Mouse (Mus musculus): ENCODE measurements around the gene Arhgef10l. TPM values are rescaled to one million over a fixed set of nuclear protein-coding genes. Genes with fewer than 3 reads are reported as not detected.

Arhgef10l gene
- polyA plus RNA-seq, 1 experiment: 2.2 TPM

DNA sequence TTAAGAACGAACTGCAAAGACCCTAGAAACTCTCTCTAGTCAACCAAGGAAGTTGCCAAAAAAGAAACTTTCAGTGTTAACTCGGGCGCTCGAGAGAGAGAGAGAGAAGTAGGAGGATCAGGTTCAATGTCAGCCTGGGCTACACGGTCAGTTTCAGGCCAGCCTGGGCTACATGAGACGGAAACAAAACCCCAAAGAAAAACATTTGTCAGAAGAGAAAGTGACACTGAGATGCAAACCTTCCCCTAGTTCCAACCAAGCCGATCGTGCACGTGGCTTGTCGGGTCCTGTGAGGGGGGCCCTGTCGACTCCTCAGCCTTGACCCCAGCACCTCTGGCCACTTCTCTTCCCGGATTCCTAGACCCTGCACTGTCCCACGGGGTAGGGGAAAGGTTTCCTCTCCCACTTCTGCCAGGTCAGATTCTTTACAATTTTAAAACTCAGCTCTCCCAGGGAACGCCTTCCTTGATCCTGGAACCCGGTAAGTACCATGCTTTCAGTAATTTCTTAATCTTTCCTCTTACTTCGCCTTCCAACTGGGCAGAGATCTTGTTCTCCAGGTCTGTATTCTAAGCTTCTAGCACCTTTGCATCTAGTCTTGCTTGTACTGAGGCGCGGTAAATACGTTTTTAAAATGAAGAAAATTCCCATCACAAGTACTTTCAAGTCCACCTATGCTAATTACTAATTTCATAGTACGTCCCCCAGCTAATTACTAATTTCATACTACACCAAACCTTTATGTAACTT is 34.6 kb upstream of the Arhgef10l start, which contains the start of gene Rcc2:
TSS of gene Rcc2 (plus strand) at position 273 of the 750 bp plus-strand sequence.
- Histone ChIP-seq H3K4me3 (ENCODE audit: insufficient read depth, low read depth, low read length) (peak within 1 kb of the TSS; percentile 100), H3K4me1 (ENCODE audit: control insufficient read depth, insufficient read depth, insufficient read length, low read length) (peaks cover 2% of the 10 kb centered on the region)

DNA sequence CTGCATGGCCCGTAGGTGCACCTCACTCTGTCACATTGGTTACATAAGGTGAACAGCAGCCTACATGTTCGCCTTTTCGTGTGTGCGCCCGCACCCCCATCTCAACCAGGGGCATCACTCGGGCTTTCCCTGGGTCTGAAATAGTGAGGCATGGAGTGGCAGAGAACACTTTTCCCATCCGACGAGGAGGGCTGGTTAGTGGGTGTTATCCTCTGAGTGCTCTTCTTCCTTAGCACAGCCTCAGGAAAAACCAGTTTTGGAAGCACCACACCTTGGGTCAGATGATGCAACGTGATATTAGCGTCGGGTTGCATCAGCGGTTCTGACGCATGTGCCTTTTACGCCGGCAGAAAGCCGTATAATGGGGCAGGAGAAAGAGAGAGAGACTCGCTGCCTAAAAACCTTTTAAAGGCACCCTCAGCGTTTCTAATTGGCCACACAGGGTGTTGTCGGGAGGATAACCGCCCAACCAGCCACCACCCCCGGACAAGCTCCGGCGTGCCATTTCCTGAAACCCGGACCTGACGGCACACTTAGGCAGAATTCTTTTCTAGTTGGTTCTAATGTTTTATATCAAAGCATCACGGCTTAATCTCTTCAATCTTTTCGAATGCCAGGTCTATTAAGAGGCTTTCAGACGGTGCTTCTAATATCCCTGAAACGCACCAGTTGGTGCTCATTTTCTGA is 33.8 kb upstream of the Arhgef10l start:
- peaks cover 2% of the 10 kb centered on the region for H3K4me1 ChIP-seq (ENCODE audit: control insufficient read depth, insufficient read depth, insufficient read length, low read length)
- peak overlapping the region; percentile 40 for H3K27ac ChIP-seq (replicated peaks; ENCODE audit: low read depth, low read length)
- H3K4me3 ChIP-seq (ENCODE audit: insufficient read depth, low read depth, low read length): peak overlapping the region; percentile 81

More for the DNA sequence above, 34.6 kb upstream of the Arhgef10l start, which contains the start of gene Rcc2:
- H3K27ac ChIP-seq (replicated peaks; ENCODE audit: low read depth, low read length): peak within 1 kb of the TSS; percentile 88

DNA sequence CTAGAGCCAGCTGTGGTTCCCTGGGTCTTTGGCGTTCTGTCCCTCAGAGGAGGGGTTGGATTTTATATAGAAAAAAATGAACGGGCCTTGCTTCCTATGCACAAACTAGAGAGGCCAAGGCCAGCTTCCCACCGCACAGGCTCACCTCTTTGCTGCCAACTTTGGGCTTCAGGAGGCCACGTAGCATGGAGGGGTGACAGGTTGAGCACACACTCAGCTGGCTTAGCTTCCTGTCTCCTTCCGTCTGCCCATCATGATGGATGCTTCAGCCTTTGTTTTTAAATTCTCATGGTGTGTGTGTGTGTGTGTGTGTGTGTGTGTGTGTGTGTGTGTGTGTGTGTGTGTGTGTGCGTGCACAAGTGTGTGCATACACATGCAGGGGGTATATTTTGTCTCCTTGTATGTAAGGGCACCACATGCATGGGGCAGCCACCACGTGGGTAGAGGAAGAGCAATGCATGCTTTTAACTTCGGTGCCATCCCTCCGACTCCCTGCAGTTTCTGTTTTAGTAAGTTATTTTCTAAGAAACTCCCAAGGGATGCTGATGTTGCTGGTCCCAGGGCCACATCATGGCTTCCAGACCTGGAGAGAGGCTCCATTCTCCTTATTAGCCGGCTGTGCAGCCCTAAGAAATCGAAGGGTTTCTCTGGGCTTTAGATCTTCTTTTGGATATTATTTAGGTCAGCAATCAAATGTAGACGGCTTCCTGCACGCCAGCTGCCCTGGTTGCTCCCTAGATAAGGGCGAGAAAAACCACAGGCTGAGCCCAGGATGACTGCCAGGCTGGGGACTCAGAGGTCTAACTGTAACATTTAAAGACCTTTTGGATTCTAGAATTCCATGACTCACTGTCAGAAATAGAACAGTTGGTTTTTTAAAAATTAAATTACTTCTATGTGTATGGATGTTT is 30.1 kb upstream of the Arhgef10l start:
- Histone ChIP-seq H3K27ac (replicated peaks; ENCODE audit: low read depth, low read length) (no peak overlapping the region), H3K4me1 (ENCODE audit: control insufficient read depth, insufficient read depth, insufficient read length, low read length) (peaks cover 2% of the 10 kb centered on the region), H3K4me3 (ENCODE audit: insufficient read depth, low read depth, low read length) (no peak overlapping the region)

DNA sequence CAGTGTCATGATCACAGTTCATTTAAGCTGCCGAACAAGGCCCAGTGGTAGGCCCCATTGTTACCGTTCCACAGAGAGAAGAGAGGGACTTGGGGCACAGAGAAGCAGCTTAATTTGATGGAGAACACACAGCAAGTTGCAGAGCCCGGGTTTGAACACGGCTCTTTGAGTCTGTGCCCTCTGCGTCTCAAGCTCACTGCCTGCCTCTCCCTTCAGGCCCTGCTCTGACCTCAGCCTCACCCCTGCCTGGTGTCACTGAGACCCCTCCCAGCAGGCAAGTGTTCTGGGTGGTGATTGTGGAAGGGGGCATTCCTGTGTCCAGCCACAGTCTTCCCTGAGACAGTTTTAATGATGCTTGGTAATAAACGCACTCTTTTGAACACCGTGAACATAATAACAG is 29.3 kb upstream of the Arhgef10l start:
- Histone ChIP-seq H3K27ac (replicated peaks; ENCODE audit: low read depth, low read length) (no peak overlapping the region), H3K4me3 (ENCODE audit: insufficient read depth, low read depth, low read length) (no peak overlapping the region), H3K4me1 (ENCODE audit: control insufficient read depth, insufficient read depth, insufficient read length, low read length) (no peaks in the 10 kb centered on the region)

DNA sequence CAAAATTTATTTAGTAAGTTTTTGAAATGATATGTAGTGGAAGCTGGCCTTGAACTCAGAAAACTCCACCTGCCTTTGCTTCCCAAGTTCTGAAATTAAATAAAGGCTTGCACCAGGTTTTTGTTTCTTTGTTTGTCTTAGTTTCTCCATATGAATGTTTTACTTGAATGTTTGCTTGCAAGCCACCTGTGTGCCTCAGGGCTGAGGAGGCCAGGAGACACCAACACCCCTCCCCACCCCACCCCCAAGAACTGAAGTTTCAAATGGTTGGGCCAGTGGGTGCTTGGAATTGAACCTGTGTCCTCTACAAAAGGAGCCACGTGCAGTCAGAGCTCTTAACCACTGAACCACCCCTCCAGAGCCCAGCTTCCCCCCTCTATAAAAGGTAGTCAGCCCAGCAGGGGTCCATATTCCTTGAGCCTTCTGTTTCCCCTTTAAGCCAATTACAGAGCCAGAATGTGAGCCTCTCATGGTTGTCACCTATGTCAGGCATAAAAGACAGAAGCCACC is 28.8 kb upstream of the Arhgef10l start:
- Histone ChIP-seq H3K4me1 (ENCODE audit: control insufficient read depth, insufficient read depth, insufficient read length, low read length) (no peaks in the 10 kb centered on the region), H3K4me3 (ENCODE audit: insufficient read depth, low read depth, low read length) (no peak overlapping the region), H3K27ac (replicated peaks; ENCODE audit: low read depth, low read length) (no peak overlapping the region)

DNA sequence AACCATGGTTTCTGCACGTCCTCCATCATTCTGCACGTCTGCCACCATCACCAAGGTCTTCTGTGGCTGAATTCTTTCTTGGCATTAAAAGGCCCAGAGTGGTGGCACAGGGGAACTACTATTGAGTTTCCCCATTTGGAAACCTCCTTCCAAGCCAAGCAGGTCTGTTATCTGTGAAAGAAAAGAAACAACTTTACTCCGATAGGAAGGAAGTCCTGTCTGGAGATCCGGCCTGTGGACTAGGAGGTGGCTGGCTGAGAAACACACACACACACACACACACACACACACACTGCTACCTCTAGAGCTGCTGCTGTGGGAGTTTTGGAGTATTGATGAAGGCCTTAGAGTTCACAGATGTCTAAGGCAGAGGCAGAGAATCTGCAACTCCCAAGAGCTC is 27.7 kb upstream of the Arhgef10l start:
- Histone ChIP-seq H3K27ac (replicated peaks; ENCODE audit: low read depth, low read length) (no peak overlapping the region), H3K4me3 (ENCODE audit: insufficient read depth, low read depth, low read length) (no peak overlapping the region), H3K4me1 (ENCODE audit: control insufficient read depth, insufficient read depth, insufficient read length, low read length) (no peaks in the 10 kb centered on the region)

DNA sequence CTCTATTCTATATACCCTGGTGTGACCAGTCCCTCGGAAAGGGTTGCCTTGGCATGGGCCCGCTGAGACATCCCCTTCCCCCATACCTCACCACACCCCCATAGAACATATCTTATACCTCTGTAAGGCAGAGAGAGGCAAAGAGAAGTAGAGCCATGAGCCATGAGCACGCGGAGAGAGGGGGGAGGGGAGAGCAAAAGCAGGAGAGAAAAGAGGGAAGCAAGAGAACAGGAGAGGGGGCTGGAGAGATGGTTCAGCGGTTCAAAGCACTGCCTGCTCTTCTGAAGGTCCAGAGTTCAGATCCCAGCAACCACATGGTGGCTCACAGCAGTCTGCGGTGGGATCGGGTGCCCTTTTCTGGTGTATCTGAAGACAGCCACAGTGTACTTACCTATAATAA is 25.7 kb upstream of the Arhgef10l start:
- Histone ChIP-seq H3K4me3 (ENCODE audit: insufficient read depth, low read depth, low read length) (no peak overlapping the region), H3K4me1 (ENCODE audit: control insufficient read depth, insufficient read depth, insufficient read length, low read length) (no peaks in the 10 kb centered on the region), H3K27ac (replicated peaks; ENCODE audit: low read depth, low read length) (no peak overlapping the region)

DNA sequence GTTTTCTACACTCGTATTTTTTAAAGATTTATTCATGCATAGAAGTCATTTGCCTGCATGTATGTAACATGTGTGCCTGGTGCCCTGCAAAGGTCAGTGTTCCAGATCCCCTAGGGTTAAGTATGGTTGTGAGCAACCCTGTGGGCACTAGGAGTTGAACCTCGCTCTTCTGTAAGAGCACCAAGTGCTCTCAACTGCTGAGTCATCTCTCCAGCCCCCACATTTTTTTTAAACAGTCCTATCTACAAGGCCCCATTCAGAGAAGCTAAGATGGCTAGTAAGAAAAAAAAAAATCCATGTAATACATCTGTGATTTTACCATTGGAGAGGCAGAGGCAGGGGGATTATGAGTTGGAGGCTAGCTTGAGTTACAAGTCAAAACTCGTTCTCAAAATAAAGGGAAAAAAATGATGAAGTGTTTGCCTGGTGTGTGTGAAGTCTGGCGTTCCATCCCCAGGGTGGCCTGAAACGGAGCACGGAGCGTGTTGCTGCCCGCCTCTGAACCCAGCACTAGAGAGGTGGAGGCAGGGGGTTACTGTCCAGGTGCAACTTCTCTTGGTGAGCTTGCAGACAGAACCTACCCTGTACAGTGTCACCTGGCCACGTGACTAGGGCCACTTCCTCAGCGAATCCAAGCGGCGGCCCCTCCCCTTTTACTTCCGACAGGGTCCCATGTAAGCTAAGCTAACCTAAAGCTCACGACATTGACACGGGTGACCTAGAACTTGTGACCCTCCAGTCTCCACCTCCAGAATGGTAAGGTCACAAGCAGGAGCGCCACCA is 24.3 kb upstream of the Arhgef10l start:
- no peak overlapping the region for H3K27ac ChIP-seq (replicated peaks; ENCODE audit: low read depth, low read length)
- H3K4me1 ChIP-seq (ENCODE audit: control insufficient read depth, insufficient read depth, insufficient read length, low read length): no peaks in the 10 kb centered on the region
- no peak overlapping the region for H3K4me3 ChIP-seq (ENCODE audit: insufficient read depth, low read depth, low read length)

DNA sequence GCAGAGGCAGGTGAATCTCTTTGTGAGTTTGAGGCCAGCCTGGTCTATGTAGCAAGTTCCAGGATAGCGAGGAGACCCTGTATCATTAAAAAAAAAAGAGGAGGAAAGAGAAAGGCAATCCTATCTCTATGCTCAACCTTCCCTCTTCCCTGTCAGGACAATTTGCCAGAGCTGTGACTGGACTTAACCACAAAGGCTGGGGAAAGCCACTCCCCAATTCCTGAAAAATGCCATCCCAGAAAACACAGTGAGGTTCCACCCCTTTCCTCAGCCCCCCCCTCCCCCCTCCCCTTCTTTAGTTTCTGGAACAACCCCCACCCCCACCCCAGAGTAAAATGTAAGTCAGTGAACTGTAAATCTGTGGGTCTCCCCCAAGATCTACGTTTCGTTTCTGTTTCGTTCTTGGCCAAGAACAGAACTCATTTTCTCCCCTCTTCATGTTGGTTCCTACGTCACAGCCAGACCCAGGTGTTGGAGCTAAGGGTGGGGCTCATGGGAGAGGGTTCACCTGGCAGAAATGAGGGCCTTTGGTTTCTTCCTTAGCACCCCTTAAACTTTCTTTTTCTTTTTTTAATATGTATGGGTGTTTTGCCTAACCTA is 23.1 kb upstream of the Arhgef10l start:
- Histone ChIP-seq H3K27ac (replicated peaks; ENCODE audit: low read depth, low read length) (no peak overlapping the region), H3K4me3 (ENCODE audit: insufficient read depth, low read depth, low read length) (no peak overlapping the region), H3K4me1 (ENCODE audit: control insufficient read depth, insufficient read depth, insufficient read length, low read length) (peaks cover under 1% of the 10 kb centered on the region; the same call in 1 of the 2 replicates)

DNA sequence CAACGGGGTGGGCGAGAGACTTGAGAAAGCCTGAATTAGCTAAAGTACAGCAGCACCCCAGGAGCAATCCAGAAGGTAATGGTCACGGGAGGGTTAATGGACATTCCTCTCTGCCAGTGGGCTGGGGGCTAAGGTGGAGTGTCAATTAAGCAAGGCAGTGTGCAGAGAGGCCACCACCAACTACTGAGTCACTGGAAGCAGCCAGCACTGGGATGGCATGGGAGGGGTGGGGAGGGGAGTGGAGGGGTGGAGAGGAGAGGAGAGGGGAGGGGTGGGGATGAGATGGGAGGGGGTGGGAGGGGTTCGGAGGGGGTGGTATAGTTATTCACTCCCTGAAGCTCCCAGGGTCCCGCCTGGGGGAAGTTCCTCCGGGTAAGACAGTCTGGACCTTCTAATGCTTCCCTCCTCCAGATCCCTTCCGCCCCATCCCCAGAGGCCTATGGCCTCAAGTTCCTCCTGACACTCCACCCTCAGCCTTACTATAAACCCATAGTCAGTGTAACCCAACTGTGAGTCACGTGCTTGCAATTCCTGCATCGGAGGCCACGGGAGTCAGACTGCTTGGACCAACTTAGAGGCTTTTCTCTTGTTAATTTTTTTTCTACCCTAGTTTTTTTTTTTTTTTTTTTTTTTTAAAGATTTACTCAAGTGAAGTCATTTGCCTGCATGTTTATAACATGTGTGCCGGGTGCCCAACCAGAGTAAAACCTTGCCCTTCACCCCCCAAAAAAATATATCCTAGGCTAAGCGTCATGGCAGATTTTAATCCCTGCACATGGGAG is 22.4 kb upstream of the Arhgef10l start:
- Histone ChIP-seq H3K27ac (replicated peaks; ENCODE audit: low read depth, low read length) (no peak overlapping the region), H3K4me1 (ENCODE audit: control insufficient read depth, insufficient read depth, insufficient read length, low read length) (peaks cover 2% of the 10 kb centered on the region; the same call in 1 of the 2 replicates), H3K4me3 (ENCODE audit: insufficient read depth, low read depth, low read length) (no peak overlapping the region)

DNA sequence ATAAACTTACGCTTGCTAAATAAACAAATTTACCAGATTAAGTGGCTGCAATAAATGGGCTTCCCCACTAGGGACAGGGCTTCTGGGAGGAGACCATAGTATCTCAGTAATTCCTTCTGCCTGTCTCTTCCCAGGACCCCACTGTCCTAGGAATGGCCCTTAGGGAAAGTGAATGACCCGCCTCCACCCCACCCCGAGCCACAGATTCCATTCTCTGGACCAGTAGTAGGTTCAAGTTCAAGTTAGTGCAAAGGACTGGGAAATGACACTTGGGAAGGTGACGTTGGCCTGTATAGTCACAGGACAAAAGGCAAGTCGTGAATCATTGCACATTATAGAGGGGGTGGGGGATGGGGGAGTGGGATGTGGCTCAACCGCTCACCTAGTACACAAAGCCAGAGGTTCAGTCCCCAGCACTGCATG is 19.1 kb upstream of the Arhgef10l start:
- H3K4me1 ChIP-seq (ENCODE audit: control insufficient read depth, insufficient read depth, insufficient read length, low read length): peaks cover 2% of the 10 kb centered on the region; the same call in 1 of the 2 replicates
- H3K4me3 ChIP-seq (ENCODE audit: insufficient read depth, low read depth, low read length): no peak overlapping the region
- H3K27ac ChIP-seq (replicated peaks; ENCODE audit: low read depth, low read length): no peak overlapping the region

DNA sequence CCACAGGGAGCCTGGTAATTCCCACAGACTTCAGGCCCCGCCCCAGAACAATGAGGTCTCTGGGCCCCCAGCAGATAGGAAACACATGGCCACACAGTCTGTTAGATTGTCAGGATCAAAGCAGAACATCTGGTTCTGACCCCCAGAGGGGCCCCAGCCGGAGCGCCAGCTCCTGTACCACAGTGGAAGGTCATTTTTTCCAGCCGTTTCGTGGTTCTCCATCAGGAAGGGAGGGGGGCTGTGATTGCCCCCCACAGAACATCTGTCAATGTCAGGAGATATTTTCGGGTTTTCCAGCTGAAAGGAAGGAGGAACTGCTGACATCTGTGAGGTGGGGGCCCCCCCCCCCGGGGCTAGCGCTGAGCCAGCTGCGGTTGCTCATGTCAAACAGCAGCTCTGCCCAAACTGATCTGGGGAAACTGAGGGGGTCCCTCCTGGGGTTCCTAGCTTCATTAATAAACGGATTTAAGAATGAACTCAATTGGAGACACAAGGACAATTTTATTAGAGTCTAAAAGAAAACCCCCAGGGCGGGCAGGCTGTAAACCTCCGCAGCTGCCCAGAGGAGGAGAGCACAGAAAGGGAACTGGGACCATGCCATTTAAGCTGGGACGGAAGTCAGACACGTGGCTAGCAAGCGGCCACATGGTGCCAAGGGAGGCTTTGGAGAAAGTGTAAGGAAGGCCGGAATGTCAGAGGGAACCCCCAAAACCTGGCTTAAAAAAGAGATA is 18.5 kb upstream of the Arhgef10l start:
- H3K4me1 ChIP-seq (ENCODE audit: control insufficient read depth, insufficient read depth, insufficient read length, low read length): peaks cover 2% of the 10 kb centered on the region; the same call in 1 of the 2 replicates
- no peak overlapping the region for H3K4me3 ChIP-seq (ENCODE audit: insufficient read depth, low read depth, low read length)
- peak overlapping the region; percentile 34; the same call in 1 of the 2 replicates for H3K27ac ChIP-seq (replicated peaks; ENCODE audit: low read depth, low read length)

DNA sequence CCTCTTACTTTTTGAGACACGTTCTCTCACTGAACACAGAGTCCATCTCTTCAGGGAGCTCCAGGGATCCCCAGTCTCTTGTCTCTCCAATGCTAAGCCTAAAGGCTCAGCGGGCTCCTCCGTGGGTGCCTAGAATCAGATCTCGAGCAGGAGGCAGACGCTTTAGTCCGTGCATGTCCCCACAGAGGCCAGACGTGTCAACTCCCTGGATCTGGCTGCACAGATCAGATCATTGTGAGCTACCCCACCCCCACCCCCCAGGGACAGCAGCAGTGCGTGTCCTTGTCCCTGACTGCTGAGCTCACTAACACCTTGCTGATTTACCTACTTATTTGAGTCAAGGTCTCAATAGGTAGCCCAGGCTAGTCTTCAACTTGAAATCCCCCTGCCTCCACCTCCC is 17.8 kb upstream of the Arhgef10l start:
- peaks cover 2% of the 10 kb centered on the region; the same call in 1 of the 2 replicates for H3K4me1 ChIP-seq (ENCODE audit: control insufficient read depth, insufficient read depth, insufficient read length, low read length)
- no peak overlapping the region for H3K4me3 ChIP-seq (ENCODE audit: insufficient read depth, low read depth, low read length)
- peak overlapping the region; percentile 34; the same call in 1 of the 2 replicates for H3K27ac ChIP-seq (replicated peaks; ENCODE audit: low read depth, low read length)

Data from brown adipose tissue, adult 24 weeks (tissue).